Mouse (Mus musculus) monocyte, adult 5-6 weeks (primary cell): ENCODE data around the gene Zfp444. TPM values are rescaled to one million over a fixed set of nuclear protein-coding genes. Genes with fewer than 3 reads are reported as not detected.
"Not testable (repeated sequence)": the region's sequence is repeated elsewhere in the genome, so short reads cannot be mapped to it uniquely, and the experiment has no call there.

Experiments
- ATAC-seq: fragments of 153-309, 156-312 bp; replicated peaks from 2 replicates; pipeline ENCODE4 v1.8.0; 2017; ENCODE audit warnings: mild to moderate bottlenecking; ENCODE audit not compliant: low TSS enrichment, insufficient number of reproducible peaks, severe bottlenecking, poor library complexity, low FRiP score
- total RNA-seq: library from RNA; stranded (forward); fragments of 200-1000, 200-491, 200-594 nt; gene quantifications from 3 replicates; pipeline ENCODE4 v1.2.3, GENCODE M21; 2017

Zfp444 gene
- total RNA-seq, 1 experiment from 2014 or later, result 12.1 TPM

DNA sequence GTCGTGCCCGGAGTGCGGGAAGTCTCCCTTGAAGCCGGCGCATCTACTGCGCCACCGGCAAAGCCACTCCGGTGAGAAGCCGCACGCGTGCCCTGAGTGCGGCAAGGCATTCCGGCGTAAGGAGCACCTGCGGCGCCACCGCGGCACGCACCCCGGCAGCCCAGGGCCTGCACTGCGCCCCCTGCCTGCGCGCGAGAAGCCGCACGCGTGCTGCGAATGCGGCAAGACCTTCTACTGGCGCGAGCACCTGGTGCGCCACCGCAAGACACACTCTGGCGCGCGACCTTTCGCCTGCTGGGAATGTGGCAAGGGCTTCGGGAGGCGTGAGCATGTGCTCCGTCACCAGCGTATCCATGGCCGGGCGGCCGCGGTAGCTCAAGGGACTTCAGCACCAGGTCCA, 17.5 kb downstream of the Zfp444 start:
- no peak for ATAC-seq

DNA sequence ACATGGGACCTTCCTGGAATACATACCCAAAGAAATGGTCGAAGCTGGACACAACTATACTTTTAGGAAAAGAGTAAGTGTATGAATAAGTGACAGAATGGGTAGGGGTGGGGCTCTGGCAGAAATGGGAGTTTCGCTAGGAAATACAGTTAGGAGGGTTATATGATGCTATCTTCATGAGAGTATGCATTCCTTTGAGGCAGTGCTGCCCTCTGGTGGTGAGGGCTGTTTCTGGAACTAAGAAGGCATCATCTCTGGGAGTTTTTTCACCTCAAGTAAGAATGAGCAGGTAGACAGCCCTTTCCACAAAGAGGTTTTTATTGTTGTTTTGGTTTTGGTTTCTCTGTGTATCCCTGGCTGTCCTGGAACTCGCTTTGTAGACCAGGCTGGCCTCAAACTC, 19.4 kb downstream of the Zfp444 start:
- ATAC-seq, result 0 out of 2 replicates have a peak, but pooled peaks have one; percentile 32

DNA sequence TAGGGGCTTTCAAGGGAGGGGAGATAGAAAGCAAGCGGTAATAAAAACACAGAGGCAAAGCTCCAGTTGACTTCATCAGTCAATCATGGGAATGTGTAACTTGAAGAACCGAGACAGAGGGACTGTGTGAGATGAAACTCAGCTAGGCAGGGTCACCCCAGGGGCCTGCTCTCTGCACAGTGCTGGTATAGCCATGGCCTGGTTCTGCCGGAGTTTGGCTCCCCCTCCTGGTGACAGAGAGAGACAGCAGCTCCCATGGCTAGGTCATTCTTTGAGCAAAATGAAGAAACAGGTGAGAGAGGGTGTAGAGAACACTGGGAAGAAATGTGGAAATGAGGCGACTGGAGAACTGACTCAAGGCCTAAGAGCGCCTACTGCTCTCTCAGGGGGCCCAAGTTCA, 22.1 kb downstream of the Zfp444 start:
- peak; percentile 59 for ATAC-seq

DNA sequence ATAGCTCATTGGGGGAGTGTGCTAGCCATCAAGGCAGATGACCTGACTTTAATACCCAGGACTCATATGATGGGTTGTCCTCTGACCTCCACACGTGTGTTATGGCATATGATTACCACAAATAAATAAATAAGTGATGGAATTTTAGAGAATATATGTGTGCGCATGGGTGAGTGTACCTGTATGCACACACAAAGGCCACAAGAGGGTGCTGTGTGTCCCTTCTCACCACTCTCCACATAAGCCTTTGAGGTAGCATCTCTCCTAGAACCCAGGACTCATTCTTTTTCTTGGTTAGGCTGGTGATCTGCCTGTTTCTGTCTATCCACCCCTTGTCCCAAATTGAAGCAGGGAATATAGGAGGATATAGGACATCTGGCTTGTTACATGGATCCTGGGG, 23.8 kb downstream of the Zfp444 start:
- ATAC-seq, result no peak

DNA sequence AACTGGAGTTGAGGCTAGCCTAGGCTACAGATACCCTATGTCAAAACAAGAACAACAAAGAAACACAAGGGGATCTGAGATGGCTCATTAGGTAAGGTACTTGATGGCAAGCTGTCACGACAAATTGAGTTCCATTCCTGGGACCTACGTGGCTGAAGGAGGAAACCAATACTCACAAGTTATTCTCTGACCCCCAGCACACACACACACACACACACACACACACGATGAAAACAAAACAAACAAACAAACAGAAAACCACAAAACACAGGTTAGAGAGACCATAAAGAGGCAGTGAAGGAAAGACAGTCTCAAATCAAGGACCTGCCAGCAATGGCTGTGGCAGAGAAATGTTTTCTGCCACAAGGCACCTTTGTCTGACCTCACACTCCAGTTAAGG, 24.8 kb downstream of the Zfp444 start, which contains the start of gene Galp:
TSS of gene Galp (plus strand) at position 301 of the 400 bp plus-strand sequence.
- ATAC-seq, result no peak

DNA sequence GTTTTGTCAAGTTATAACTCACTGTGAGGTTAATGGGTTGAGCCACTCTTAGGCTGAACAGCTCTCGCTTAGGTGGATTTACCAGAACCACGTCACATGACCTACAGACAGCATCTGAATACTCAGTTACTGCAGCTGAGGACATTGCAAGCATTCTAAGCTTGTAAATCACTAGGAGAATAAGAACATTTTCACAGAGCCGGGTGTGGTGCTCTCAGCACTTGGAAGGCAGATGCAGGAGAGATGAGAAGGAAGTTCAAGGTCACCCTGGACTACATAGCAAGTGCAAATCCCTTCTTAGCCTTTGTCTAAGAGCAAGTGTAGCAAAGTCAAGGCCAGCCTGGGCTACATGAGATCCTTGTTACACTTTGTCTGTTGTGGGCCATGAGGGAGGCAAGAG, 32.2 kb downstream of the Zfp444 start:
- no peak for ATAC-seq

DNA sequence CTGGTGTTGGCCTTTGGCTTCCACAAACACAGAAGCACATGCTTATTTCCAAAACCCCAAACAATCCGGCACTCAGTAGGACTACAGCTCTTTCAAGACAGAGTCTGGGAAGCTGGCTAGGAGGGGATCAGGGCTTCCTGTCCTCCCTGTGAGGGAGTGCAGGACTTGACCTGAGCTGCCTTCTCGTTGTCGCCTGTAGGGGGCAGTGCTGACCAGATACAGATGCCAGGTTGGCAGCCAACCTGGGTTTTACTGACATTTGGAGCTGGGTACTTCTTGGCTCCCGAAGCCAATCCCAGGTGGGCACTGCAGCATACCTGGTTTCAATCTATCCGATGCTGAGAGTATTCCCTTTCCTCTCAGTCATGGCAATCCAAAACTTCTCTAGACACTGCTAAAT, 41.1 kb downstream of the Zfp444 start:
- 0 out of 2 replicates have a peak, but pooled peaks have one; percentile 59 for ATAC-seq

DNA sequence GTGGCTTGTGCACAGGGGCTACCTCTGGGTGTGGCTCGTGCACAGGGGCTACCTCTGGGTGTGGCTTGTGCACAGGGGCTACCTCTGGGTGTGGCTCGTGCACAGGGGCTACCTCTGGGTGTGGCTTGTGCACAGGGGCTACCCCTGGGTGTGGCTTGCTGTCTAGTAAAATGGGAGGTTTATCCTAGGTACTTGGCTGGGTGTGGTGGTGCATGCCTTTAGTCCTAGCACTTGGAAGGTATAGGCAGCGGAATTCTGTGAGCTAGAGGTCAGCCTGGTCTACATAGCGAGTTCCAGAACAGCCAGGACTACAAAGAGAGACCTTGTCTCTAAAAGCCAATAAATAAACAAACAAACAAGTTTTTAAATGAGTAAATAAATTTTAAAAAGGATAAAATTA, 42.7 kb downstream of the Zfp444 start:
- not testable (repeated sequence) for ATAC-seq

DNA sequence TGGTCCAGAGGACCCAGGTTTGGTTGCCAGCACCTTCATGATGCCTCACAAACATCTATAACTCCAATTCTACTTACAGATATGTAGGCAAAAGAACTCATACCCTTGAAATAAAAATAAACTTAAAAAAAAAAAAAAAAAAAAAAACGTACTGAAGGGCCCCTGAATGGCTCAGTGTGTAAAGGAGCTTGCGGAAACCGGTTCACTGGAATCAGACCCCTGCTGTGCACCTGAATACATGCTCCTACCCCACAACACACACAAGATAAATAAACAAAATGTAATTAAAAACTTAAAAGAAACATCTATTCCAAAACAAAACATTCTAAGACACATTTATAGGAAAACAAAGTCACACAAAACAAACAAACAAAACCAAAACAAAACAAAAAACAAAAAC, 48.1 kb downstream of the Zfp444 start:
- no peak for ATAC-seq

DNA sequence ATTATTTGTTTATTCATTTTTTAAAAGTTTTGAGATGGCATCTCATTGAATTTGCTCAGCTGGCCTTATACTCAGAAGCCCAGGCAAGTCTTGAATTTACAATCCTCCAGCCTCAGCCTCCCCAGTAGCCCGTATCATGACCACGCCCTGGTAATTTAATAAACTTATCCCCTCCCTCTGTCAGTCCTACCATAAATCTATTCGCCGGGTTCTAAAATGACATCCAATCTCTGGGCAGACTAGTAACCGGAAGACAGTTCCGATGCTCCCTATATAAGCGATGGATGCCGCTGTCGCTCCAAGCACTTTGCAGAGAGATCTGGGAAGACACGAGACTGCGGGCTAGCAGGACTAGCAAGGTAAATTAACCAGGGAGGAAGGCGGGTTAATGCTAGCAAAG, 50.0 kb downstream of the Zfp444 start, which contains the start of gene Zscan5b:
TSS of gene Zscan5b (plus strand) at position 301 of the 400 bp plus-strand sequence.
- no peak for ATAC-seq

DNA sequence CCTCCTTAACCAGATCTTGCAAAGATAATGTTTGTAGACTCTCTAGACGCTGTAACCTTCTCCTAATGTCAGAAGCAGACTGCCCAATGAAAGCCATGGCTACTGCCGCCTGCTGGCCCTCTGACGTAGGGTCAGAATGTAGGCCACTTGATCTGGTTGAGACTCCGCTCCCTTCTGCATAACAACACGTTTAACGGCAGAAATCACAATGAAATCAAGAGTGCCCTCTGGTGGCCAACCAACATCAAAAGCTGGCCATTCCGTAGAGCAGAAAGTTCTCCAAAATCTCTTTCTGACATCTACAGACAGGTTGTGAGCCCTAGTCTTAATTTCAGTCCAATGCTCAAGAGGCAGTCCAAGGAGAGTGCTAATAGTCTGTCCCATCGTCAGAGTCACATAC, 56.5 kb downstream of the Zfp444 start:
- not testable (repeated sequence) for ATAC-seq

DNA sequence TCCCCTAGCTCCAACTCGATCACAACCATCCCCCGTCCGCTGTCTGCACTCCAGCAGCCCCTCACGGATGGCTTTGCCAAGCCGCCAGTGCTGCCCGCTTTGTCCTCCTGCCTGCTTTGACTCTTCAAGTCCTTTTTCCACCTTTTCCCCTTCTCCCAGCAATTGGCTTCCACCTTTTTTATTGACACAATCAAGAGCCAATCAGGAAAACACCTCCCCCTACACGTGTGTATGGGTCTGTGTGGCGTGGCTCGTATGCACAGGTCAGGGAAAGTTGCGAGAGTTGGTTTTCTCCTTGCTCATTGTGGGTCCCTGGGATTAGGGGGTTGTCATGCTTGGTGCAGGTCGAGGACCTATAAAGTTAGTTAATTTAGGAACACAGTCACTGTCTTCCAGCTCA, 67.8 kb downstream of the Zfp444 start:
- ATAC-seq, result no peak

DNA sequence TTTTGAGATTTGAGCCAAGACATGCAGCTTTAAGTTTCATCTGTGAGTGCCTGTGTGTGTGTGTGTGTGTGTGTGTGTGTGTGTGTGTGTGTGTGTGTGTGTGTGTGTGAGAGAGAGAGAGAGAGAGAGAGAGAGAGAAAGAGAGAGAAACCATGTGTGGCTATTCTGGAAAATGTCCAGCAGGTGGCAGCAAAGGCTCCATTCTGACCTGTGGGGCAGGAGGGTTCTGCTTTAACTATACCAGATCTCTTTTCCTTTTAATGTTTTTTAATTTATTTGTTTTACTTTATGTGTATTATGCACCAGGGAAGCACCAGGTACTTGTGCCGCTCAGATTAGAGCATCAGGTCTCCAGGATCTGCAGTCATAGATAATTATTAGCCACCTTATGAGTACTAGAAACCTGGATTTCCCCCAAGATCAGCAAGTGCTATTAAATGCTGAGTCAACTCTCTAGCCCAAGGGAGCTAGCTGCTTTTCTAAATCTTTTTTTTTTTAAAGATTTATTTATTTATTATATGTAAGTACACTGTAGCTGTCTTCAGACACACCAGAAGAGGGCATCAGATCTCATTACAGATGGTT, 68.9 kb downstream of the Zfp444 start:
- not testable (repeated sequence) for ATAC-seq

Other genes starting within 250 kb of the Zfp444 start
- gene Vmn1r65, start 161.2 kb upstream of the Zfp444 start, total RNA-seq, result not detected in 3 replicates
- gene Nlrp4c, start 127.1 kb upstream of the Zfp444 start, total RNA-seq, result not detected in 3 replicates
- 33.9 to 36.8 TPM (median 34.7 TPM) in 3 replicates for gene Zfp787, start 16.2 kb upstream of the Zfp444 start, total RNA-seq
- not detected in 3 replicates for gene Galp, start 24.9 kb downstream of the Zfp444 start, total RNA-seq
- gene Zscan5b, start 50.1 kb downstream of the Zfp444 start, total RNA-seq, result not detected in 3 replicates
- not detected in 3 replicates for gene Epp13, start 80.5 kb downstream of the Zfp444 start, total RNA-seq
- 1.3 to 5.0 TPM (median 2.3 TPM) in 3 replicates for gene Zfp667, start 114.4 kb downstream of the Zfp444 start, total RNA-seq
- gene Zfp583, start 159.1 kb downstream of the Zfp444 start, total RNA-seq, result 1.3 to 1.9 TPM in 2 of 3 replicates, not detected in the other
- 0.19 TPM in 1 of 3 replicates, not detected in the others for gene Gm3854, start 171.5 kb downstream of the Zfp444 start, total RNA-seq
- gene Zfp78, start 191.1 kb downstream of the Zfp444 start, total RNA-seq, result 1.6 to 5.6 TPM (median 2.9 TPM) in 3 replicates
- gene Zfp28, start 211.1 kb downstream of the Zfp444 start, total RNA-seq, result 1.6 to 3.7 TPM (median 2.9 TPM) in 3 replicates
- not detected in 3 replicates for gene Smim17, start 226.5 kb downstream of the Zfp444 start, total RNA-seq
- gene Gm20715, start 238.1 kb downstream of the Zfp444 start, total RNA-seq, result not detected in 3 replicates